Mouse (Mus musculus) CH12.LX (cell line): ENCODE data around the gene Gm10645.

ENCODE experiments used
- BHLHE40 ChIP-seq: IDR thresholded peaks from 2 replicates; pipeline ENCODE4 v1.6.1; 2011; ENCODE audit warnings: mild to moderate bottlenecking, low read depth, low read length, improper control_type of control experiment
- CTCF ChIP-seq, 2 experiments: IDR thresholded peaks in 1 of 2; conservative IDR thresholded peaks in 1 of 2; 2 replicates each; pipeline ENCODE4 v1.5.1; 2011 to 2012; ENCODE audit warnings: low read depth in 2 of 2, low read length in 2 of 2, improper control_type of control experiment in 1 of 2, inconsistent platforms in 1 of 2, mild to moderate bottlenecking in 1 of 2, moderate library complexity in 1 of 2
- ETS1 ChIP-seq: conservative IDR thresholded peaks from 2 replicates; pipeline ENCODE4 v1.6.1; 2012; ENCODE audit warnings: low read depth, mild to moderate bottlenecking, inconsistent platforms, low read length, improper control_type of control experiment, moderate library complexity
- MAX ChIP-seq: IDR thresholded peaks from 2 replicates; pipeline ENCODE4 v1.6.1; 2011; ENCODE audit warnings: low read length, improper control_type of control experiment
- TBP ChIP-seq: conservative IDR thresholded peaks from 2 replicates; pipeline ENCODE4 v1.6.1; 2011; ENCODE audit warnings: low read depth, low read length, improper control_type of control experiment
- ZMIZ1 ChIP-seq: IDR thresholded peaks from 2 replicates; pipeline ENCODE4 v1.6.1; 2012; ENCODE audit warnings: low read depth, mild to moderate bottlenecking, inconsistent platforms, low read length, improper control_type of control experiment

- TF ChIP-seq CTCF (conservative IDR thresholded peaks at IDR 0.05 in 1 of 2, IDR thresholded peaks at IDR 0.05 in 1 of 2; ENCODE audit: low read depth in 2 of 2, low read length in 2 of 2) (no peak), TBP (no peak), ETS1 (peak; percentile 27; the same call in 1 of the 2 replicates), ZMIZ1 (no peak), BHLHE40 (peak; percentile 36; the same call in 1 of the 2 replicates), MAX (no peak)
These were observed 34.5 kb upstream of the Gm10645 start for GRCm38 (mm10) chr8:83200191-83201177.
